Mouse (Mus musculus): ENCODE data around the gene Olfr902.

- TF ChIP-seq POLR2A (IDR thresholded peaks at IDR 0.05; ENCODE audit: low read depth, low read length) (no peak), CTCF (conservative IDR thresholded peaks at IDR 0.05; ENCODE audit: insufficient read depth, insufficient read length, low read depth, low read length) (no peak)
Observed at GRCm38 (mm10) chr9:38427026-38427425, 20.4 kb upstream of the Olfr902 start.
